Mouse (Mus musculus): Measurements from ENCODE around the gene Gm5868.
A peak's percentile ranks its signal among the peaks of the same experiment; 100 is the strongest.
"Not testable (repeated sequence)": the region's sequence is repeated elsewhere in the genome, so short reads cannot be mapped to it uniquely, and the experiment has no call there.

Gene Gm5868

DNA sequence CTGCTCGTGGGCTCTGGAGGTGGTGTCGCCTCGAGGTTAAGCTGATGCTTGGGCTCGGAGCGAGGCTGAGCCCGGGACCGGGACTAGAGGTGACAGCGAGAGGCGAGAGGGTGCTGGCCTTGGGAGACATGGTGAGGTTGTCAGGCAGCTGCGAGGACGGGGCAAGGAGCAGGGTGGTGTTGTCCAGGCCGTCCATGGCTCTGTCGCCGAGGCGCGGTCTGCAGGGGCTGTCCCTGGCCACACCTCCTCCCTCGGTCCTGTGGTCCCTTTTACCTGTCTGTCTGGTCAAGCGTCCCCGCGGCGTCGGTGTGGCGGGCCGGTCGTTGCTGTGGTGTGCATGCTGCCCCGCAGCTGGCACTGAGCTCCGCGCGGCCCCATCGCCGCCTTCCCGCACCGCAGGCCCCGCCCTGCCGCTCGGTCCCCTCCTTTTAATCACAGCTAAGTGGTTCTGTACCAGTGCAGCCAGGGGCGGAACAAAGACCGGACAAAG is at the start of gene Gm5868:
Gene Gm5868, minus strand, starts transcription at position 360 of the 490 bp plus-strand sequence.
- DNase-seq (ENCODE audit: low spot score in 2 of 2): no peak

DNA sequence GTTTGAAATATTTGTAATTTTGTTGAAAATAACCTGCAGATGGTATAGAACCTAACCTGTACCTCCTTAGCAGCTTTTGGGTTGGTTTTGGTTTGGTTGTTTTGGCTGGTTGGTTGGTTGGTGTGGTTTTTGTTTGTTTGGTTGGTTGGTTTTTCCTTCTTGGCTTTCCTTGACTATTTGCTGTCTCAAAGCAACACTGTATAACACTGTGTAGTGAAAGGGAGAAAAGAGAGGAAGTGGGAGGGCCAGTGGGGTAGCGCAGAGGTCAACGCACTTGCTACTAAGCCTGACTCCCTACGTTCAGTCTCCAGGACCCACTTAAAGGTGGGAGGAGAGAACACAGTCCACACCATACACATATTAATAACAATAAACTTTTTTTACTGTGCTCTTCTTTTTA is 49.2 kb upstream of the Gm5868 start:
- no peak for DNase-seq (ENCODE audit: low spot score in 2 of 2)

DNA sequence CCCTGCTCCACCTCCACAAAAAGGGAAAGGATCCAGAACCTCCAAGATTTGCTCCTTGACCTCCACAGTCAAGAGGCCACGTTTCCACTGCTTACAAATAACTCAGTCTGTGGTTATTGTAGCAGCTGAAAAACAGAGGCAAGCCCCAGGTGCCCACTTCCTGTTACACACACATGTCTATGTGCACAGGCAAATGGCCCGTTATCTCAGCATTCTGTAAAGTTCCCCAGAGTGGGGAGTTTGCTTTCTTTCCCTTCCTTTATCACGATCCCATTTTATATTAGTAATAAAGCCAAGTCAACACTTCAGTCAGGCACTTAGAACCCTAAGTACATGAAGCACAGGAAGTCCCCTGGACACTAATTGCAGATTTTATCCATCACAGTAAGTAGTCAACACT is 48.8 kb upstream of the Gm5868 start:
- no peak for DNase-seq (ENCODE audit: low spot score in 2 of 2)

DNA sequence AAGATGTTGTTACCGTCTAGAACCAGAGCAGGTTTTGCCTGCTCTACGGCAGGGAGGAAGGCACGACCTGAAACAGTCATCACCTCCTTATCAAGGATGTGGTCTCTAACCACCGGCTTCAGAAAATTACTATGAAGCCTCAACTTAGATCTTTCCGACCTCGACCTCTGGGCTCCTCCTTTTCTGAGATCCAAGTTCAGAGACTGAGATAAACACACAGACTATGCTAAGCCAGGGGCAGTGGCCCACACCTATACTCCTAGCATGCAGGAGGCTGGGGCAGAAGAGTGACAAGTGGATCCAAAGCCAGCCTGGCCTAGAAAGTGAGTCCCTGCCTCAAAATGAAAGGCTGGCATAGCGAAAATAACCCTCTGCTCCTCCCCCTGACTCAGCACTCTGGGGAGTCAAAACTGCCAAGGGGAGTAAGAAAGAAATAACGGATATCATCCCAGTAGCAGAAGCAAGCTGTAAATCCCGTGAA is 47.5 kb upstream of the Gm5868 start:
- DNase-seq (ENCODE audit: low spot score in 2 of 2): no peak

DNA sequence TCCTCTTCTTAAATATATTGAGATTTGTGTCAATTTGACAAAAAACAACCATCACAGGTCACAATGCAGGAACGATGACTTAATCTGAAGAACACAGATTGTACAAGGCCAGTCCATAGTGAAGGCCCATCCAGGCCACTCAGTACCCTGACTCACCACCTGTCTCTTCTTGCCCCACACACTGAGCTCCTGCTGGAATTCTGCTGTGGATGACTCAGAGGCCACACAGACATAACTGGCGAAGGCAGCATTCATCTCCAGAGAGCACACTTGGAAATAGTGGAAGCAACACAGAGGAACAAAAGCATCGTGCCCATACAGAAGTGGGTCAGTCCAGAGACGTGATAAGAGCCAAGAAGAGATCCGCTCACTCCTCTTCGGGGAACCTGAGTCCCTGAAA is 42.7 kb upstream of the Gm5868 start:
- no peak for DNase-seq (ENCODE audit: low spot score in 2 of 2)

DNA sequence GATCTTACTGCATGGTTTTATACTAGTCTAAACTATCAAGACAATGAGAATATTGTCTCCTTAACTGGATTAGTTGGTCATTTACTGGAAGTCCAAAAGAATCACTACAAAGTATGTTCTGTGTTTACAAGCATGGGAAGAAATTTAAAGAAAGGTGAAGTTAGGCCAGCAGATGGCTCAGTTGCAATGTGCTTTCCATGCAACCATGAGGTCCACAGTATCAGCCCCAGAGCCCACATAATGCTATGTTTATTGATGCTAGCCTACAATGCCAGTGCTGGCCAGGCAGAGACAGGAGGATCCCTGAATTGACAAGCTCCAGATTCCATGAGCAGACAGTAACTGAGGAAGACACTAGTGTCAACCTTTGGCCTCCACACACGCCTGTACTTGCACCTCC is 33.7 kb upstream of the Gm5868 start:
- DNase-seq (ENCODE audit: low spot score in 2 of 2): no peak

DNA sequence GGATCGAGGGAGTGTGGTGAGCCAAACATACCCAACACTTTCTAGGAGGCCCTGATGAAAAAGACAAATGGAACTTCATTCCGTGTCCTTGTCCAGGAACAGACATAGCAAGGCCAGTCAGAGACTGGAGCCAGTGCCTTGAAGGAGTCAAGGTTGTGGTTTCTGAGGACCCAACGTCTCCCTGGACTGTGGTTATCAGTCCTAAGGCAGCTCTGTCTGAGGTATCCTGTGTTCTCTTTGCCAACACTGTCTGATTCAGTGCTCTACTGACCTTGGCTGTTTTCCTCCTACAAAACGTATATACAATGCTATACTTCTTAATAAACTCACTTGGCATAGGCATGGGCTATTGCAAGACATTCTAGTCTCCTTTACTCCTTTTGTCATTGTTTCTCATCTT is 30.1 kb upstream of the Gm5868 start:
- DNase-seq (ENCODE audit: low spot score in 2 of 2): no peak

DNA sequence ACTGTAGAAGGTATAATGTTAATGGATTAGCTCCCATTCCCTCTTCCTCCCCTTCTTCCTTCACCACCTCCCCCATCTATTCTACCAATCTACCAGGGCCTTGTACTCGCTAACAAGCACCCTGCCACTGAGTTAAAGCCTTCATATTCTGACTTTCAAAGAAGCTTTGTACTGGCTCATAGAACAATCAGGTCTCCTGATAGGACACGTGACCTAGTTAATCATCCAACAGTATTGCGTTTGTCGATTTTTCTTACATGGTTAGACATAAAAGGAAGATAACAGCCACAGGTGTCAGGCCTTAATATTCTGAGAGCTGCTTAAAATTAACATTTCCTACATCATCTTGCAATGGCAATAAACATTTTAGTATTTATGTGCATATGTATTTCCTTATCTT is 15.8 kb upstream of the Gm5868 start:
- DNase-seq (ENCODE audit: low spot score in 2 of 2): no peak

DNA sequence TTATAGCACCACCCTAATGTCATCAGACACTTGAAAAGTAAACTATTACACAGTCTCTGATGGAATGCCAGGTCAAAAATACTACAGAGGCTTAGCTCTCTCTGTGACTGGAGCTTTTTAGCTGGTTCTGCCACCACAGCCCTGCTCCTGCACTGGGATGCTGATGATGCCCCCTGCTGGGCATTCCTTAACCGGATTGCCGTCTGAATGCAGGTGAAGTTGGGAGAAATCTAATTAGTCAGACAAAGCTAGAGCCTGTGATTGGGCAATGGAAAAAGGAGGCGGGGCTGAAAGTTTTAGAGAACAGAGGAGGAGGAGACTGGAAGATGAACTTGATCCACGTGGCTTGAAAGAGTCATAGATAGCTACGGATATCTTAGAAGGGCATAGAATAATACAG is 13.7 kb upstream of the Gm5868 start:
- DNase-seq (ENCODE audit: low spot score in 2 of 2): no peak

DNA sequence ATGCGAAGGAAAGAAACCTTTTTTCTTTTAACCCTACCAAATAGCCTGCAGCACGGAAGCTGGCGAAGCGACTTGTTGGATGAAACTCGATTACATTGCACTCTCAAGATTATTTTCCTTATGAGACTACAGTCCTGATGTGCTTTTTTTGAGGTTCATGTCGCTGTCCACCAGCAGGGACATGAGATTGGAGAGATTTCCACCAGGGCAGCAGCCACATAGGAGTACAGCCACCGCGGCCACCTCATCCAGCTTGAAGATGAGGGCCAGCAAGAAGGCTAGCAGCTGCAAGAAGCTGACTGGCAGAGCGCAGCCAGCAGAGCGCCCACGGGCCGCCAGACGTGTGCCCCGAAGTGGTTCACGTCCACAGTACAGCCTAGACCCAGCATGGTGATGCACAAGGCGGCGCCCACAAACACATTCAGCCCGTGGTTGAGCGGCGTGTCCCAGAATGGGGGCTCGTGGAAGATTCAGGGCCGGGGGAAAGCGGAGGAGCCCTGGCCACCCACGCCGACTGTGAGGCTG is 622 bp downstream of the Gm5868 start:
- DNase-seq (ENCODE audit: low spot score in 2 of 2): not testable (repeated sequence)

DNA sequence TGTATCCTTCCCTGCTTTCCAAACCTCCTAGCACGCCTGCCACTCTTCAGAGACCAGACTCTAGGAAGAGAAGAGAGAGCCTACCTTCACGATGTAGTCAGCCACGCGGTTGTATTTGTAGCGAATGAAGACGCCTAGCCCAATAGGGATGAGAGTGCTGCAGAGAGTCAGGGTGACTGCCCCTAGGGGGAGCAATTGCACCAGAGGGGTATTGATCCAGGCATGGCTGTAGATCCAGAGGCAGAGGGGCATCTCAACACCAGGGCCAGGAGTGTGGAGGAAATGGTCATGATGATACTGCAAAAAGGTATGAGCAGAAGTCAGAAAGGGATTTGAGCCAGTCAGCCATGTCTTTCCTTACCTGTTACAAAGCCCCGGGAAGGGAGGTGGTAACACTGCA is 1.2 kb downstream of the Gm5868 start:
- not testable (repeated sequence) for DNase-seq (ENCODE audit: low spot score in 2 of 2)

DNA sequence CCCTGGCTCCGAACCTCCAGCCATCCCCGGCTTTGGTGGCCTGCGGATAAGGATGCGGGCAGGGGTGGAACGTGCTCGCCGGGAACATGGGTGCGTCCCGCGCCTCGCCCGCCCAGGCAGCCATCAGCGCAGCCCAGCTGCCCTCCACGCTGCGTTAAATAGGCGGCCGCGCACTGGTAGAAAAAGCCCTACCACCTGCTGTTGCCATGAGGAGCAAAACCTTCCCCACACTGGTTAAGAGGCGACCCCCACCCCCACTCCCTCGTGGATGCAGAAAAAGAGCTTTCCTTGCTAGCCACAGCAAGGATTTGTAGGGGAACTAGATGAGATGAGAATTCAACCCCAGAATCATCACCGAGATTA is 6.4 kb downstream of the Gm5868 start, which contains the start of gene Zar1:
Gene Zar1, minus strand, starts transcription at position 285 of the 363 bp plus-strand sequence.
- not testable (repeated sequence) for DNase-seq (ENCODE audit: low spot score in 2 of 2)

DNA sequence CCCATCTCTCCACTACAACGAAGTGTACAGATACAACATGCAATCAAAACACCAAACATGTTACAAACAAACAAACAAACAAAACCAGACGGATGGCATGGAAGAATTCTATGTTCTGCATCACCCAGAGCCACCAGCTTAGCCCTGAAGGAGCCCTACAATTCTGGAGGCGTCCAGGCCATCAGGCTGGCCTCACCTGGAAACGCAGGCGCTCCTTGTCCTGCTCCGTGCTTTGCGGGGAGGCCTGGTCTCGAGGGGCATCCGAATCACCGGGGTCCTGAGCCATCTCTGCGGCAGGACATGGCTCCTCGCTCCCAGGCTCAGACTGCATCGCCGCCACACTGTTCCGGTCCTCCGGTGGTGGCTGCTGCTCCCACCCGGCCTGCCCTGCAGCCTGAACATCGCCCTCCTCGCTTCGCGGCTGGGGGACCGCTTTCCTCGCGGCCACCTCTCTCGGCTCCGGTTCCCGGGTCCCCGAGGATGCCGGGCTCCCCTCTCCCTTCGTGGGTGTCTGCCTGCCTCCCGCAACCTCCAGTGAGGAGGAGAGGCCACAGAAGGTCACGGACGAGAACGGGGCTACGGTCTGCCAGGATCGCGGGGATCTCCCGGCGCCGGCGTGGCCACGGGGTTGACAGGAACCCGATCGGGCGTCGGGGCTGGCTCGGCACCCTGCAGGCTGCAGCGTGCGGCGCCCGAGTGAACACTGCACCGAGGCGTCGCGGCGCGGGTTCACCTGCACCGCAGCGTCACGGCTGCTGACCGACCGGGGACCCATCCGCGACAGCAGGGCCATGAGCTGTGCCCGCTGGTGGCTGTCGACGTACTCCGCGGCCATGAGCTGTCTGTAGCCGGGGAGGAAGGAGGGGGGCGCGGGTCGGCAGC is 7.0 kb downstream of the Gm5868 start:
- not testable (repeated sequence) for DNase-seq (ENCODE audit: low spot score in 2 of 2)

DNA sequence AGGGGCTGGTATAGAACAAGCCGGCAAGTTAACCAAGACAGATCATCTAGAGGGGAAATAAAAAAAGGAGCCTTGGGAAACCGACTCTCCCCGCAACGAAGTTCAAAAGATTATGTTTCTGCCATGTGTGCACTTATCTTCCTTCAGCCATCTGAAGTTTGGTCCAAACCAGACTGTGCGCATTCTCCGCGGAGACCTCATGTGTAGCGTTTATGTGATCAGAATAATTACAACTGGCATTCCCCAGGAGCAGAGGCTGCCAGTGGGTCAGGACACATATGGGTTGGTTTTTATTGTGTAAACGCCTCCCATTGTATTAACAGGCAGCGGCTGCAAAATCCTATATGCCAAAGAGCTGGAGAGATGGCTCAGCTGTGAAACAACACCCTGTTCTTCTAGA is 7.8 kb downstream of the Gm5868 start:
- DNase-seq (ENCODE audit: low spot score in 2 of 2): not testable (repeated sequence)

DNA sequence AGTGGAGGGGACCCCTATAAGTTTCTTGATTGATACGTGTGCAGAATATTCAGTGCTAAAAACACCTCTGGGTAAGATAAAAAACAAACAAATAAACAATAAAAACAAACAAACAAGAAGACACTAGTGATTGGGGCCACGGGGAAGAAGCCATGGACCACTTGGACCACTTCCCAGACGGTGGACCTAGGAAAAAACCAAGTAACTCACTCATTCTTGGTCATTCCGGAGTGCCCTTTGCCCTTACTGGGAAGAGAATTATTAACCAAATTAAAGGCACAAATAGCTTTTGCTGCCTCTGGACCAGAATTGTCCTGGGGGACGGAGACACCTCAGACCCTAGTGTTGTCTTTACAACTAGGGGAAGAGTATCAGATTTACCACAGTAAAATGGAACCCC is 21.7 kb downstream of the Gm5868 start:
- DNase-seq (ENCODE audit: low spot score in 2 of 2): no peak

DNA sequence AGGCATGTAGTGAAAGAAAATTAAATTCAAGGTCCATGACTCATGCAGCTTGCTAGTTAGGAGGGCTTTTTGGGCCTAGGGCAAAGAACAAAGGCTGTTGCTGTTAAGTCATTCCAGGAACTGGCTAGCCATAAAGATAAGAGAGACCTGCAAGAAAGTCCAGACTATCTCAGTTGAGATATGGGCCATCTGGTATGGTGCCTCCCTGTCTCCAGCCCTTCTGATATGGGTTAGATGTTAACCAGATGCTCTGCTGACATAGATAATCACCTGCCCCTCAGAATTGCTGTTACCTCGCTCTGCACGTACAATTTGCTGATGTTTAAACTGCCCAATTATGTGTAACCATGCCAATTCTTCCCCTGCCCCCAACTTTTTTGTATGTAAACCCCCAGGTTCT is 24.2 kb downstream of the Gm5868 start:
- not testable (repeated sequence) for DNase-seq (ENCODE audit: low spot score in 2 of 2)

DNA sequence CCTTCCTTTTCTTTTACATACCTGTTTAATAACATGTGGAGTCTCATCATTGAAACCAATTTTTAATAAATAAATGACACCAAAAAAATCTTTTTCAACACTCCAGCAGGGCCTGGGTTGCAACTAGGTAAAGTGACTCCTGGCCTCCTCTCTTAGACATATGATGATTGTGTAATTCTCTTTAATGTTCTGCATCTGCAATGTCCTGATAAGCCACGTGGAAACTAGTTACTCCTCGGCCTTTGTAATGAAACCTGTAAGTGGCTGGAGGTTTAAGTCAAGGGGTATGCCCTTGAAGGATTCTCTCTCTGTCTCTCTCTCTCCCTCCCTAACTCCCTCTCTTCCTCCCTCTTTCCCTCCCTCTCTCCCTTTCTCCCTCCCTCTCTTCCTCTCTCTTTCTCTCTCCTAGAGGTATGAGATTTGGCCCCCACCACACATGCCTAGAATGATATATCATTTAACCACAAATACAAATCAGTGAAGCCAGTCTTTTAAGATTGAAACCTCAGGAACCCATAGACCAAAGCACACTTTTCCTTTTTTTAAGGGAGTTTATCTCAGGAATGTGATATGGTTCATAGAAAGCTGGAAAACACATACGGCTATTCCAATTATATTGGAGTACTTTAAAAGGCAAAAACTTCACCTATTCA is 26.2 kb downstream of the Gm5868 start:
- DNase-seq (ENCODE audit: low spot score in 2 of 2): no peak

DNA sequence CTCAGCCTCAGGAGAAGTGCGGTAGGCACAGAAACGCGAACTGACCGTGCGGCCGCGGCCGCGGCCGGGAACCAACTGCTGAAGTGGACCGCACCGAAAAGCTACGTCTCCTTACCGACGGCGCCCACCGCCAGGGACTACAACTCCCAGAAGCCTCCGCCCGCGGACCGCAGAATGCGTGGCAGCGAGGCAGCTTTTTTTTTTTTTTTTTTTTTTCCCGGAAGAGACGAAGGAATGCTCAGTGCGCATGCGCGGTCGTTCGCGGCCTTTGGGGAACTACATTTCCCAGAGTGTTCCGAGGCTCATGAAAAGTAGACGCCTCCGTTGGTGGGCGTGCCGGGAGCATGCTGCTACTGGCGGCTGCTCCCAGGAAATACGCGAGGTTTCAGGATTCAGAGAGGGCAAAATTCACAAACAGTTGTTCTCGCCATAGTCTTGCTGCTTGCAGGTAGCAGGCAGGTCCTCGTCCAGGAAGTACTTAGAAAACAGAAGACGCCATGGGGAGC is 27.8 kb downstream of the Gm5868 start, which contains the start of gene Nfxl1:
Gene Nfxl1, minus strand, starts transcription at position 141 of the 506 bp plus-strand sequence.
- DNase-seq (ENCODE audit: low spot score in 2 of 2): peak; percentile 96 to 97

DNA sequence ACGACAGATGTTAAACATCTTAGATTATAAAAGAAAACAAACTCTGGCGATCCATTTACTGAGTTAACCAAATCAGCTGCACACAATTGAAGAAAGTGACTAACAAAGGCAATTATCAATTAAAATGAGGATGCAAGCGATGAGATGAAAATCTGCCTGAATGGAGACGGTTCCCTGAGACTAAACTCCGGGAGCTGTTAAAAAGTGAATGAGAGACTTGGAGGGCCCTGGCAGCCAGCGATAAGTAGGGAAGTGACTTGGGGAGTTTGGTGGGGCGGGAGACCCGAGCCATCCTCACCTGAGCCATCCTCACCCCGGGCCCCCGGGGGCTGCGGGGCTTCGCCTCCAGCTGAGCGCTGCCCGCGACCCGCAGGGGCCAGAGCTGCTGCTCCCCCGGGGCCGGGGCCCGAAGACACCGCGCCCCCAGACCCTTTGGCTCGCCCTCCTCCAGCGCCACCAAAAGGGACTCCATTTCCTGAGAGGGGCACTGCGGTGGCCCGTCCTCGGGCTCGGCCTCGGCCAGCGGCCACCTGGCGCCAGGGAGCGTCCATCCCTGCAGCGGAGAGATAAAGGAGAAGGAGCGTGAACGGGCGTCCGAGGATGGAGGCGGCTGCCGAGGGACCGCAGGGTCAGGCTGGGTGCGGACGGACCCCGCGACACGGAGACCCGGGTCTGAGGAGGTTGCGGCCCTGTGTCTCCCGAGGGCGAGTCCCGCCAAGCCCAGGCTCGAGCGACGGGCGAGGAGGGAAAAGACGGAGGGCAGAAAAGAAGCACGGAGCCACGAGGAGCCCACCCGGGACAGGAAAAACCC is 28.4 kb downstream of the Gm5868 start:
- no peak for DNase-seq (ENCODE audit: low spot score in 2 of 2)

DNA sequence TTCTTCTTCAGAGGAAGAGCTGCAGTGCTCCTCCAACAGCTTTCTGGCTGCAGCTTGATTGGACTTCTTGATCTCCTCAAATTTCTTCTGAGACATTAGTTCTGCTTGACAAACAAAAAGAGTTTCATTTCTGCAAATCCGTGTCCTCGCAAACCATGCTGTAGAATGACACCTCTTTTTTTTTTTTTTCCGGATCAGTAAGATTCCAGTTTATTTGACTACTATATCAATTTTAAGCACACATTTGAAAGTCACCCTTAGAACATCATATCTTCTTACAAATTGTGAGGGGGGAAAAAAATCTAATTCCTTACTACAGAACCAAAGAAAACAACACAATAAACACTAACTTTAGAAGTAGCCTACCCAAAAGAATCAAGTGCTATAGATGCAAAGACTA is 31.1 kb downstream of the Gm5868 start:
- no peak for DNase-seq (ENCODE audit: low spot score in 2 of 2)

DNA sequence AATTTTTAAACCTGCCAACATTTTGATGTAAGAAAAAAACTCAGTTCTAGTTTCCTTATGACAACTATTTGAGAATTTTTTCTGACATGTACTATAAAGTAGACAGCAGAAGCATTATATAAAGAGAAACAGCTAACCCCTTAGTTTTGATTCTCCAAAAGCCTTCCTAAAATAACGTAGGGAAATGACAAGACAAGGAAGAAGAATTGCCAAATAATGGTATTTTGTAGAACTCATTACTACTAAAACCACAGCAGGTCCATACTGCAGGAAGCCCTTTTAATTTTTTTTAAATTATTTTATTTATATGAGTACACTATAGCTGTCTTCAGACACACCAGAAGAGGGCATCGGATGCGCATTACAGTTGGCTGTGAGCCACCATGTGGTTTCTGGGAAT is 36.1 kb downstream of the Gm5868 start:
- no peak for DNase-seq (ENCODE audit: low spot score in 2 of 2)
